Mouse (Mus musculus) embryonic facial prominence, embryonic 15.5 days (tissue): ENCODE measurements around the gene Helt. TPM values are rescaled to one million over a fixed set of nuclear protein-coding genes. Genes with fewer than 3 reads are reported as not detected.
A peak's percentile ranks its signal among the peaks of the same experiment; 100 is the strongest.

Experiments used
- ATAC-seq: fragments of 200-750 bp; cut with Nextera tagmentation; 2 replicates; pipeline ENCODE4 v1.8.0; 2017; ENCODE audit warnings: low read depth, moderate TSS enrichment; ENCODE audit not compliant: insufficient number of reproducible peaks, low FRiP score, low TSS enrichment
- H3K27ac ChIP-seq: fragments of 300-500 bp; sonication (generic); replicated peaks from 2 replicates; pipeline ENCODE4 v1.5.1; 2015; ENCODE audit warnings: mild to moderate bottlenecking, inconsistent platforms
- H3K27me3 ChIP-seq: fragments of 300-500 bp; sonication (generic); 2 replicates; pipeline ENCODE4 v1.6.1; 2015; ENCODE audit warnings: inconsistent platforms
- H3K36me3 ChIP-seq: fragments of 300-500 bp; sonication (generic); 2 replicates; pipeline ENCODE4 v1.6.1; 2015; ENCODE audit warnings: mild to moderate bottlenecking, inconsistent platforms
- H3K4me1 ChIP-seq: fragments of 300-500 bp; sonication (generic); 2 replicates; pipeline ENCODE4 v1.6.1; 2015; ENCODE audit warnings: inconsistent platforms
- H3K4me2 ChIP-seq: fragments of 300-500 bp; sonication (generic); replicated peaks from 2 replicates; pipeline ENCODE4 v1.6.1; 2015; ENCODE audit warnings: mild to moderate bottlenecking, inconsistent platforms
- H3K4me3 ChIP-seq: fragments of 300-500 bp; sonication (generic); replicated peaks from 2 replicates; pipeline ENCODE4 v1.5.1; 2015; ENCODE audit warnings: mild to moderate bottlenecking, inconsistent platforms
- H3K9ac ChIP-seq: fragments of 300-500 bp; sonication (generic); 2 replicates; pipeline ENCODE4 v1.6.1; 2015; ENCODE audit warnings: inconsistent platforms
- H3K9me3 ChIP-seq: fragments of 300-500 bp; sonication (generic); replicated peaks from 2 replicates; pipeline ENCODE4 v1.6.1; 2016; ENCODE audit warnings: inconsistent platforms
- WGBS: fragments of 180-500 bp; shearing (Covaris S2); methylation state at CpG from one replicate; pipeline ENCODE4 v1.1.7; 2015; 5-methylcytosine and 5-hydroxymethylcytosine counted together
- polyA plus RNA-seq: library from polyadenylated mRNA; unstranded; fragments of >200 nt; fragmentation: Nextera tagmentation; extraction: Ambion mirVana; gene quantifications from 2 replicates; pipeline ENCODE4 v1.2.1, GENCODE M21; 2015

Gene Helt
- polyA plus RNA-seq: 0.28 and 1.6 TPM in 2 replicates

DNA sequence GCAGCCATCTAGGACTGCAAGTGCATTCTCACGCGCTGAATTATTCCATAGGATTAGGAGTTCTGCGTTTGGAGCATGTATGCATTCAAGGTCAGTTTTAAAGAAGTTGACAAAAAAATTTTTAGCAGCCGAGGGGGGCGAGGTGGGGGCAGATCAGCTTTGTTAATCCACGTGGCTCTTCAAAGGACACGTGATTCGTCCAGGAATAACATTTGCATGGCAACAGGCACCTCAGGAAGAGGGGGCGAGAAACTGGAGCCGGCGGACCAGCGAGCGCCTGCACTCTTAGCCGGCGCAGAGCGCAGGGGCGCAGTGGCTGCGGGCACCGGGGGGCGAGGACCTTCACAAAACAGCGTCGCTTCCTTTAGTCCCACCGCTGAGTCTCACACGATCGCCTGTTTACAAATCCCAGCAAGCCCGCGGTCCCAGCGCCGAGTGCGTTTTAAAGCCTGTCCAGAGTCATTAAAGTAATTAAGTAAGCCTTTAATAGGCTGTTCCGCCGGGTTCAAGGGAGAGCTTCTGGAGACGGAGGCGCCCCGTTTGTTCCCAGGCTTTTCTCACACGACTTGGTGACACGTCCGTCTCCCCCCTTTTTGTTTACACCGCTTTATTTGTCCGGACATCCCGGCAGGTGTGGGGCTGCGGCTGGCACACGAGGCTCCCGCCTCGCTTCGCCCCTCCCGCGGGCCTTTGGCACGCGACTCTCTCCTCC lies at the start of gene Helt:
Gene Helt, minus strand, starts transcription at position 491 of the 712 bp plus-strand sequence.
- ATAC-seq: no peak
- no peak within 1 kb of the TSS for H3K9ac ChIP-seq
- H3K4me1 ChIP-seq: peaks cover 27% of the 10 kb centered on the region
- peak within 1 kb of the TSS; percentile 32 for H3K4me2 ChIP-seq
- no peaks in the 10 kb centered on the region for H3K9me3 ChIP-seq
- H3K36me3 ChIP-seq: no peaks in the 10 kb centered on the region
- no peak within 1 kb of the TSS for H3K27ac ChIP-seq
- under 1% methylated on average over 50 of the region's 50 CpGs for WGBS
- peaks cover 93% of the 10 kb centered on the region for H3K27me3 ChIP-seq
- H3K4me3 ChIP-seq: peak within 1 kb of the TSS; percentile 15; the same call in 1 of the 2 replicates

DNA sequence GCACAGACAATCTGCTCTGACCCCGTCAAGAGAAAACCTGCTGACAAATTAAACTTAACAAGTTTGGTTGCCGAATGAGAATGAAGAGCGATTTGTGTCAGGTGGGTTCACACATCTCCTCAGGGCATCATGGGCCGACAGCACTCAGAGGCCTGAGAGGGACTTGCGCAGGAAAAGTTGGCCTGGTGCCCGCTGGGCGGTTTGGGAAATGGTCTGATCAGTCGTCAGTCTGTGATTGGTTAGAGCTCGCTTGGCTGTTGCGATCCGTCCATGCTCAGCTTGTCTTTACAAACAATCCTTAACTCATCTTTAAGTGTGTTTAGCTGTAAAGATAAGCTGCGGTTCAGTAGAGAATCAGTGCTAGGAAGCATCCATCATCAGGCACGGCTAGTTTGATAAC lies 47.8 kb upstream of the Helt start:
- no peaks in the 10 kb centered on the region for H3K4me1 ChIP-seq
- peak overlapping the region; percentile 60; the same call in 1 of the 2 replicates for H3K27ac ChIP-seq
- no peaks in the 10 kb centered on the region for H3K9me3 ChIP-seq
- H3K36me3 ChIP-seq: no peaks in the 10 kb centered on the region
- 65% methylated on average over 13 of the region's 13 CpGs for WGBS
- ATAC-seq: no peak; the same call in 1 of the 2 replicates
- no peak overlapping the region for H3K9ac ChIP-seq
- no peak overlapping the region for H3K4me3 ChIP-seq
- H3K4me2 ChIP-seq: no peak overlapping the region
- H3K27me3 ChIP-seq: no peaks in the 10 kb centered on the region

DNA sequence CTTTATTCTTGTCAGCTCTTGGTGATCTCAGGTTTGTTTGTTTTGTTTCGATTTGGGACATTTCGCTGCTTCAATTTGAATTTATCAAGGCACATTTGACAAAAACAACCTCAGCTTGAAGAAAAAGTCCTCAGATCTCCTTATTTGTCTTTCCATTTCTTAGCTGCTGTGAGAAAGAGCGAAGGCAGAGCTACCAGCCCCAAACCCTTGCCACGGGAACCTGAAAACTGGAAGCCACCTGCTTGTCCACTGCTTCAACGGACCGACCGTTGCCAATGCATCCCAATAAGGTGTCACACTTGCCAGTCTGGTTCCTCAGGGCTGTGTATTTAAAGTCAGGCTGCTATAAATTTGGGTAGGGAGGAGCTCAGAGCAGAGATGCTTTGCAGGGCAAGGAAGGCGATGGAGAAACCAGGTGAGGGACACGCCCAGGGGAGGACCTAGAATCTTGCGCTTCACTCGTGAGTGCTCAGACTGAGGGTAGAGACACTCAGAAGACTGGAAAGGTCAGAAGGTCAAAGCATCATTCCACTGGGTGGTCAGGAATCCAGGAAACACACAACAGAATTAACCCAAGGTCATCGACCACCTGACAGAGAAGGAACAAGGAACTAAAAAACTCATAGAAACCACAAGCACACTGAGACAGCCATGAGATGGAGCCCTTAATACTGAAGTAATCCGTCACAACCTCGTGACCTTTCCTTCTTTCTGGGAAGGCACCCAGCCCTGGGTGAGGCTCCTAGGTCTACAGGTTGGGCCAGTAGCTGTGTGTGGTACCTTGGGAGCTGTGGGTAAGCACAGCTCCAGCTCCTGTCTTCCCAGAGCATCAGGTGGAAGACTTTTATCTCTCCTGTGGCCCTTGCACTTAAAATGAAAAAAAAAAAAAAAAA lies 46.2 kb upstream of the Helt start:
- Histone ChIP-seq H3K9ac (no peak overlapping the region), H3K27me3 (no peaks in the 10 kb centered on the region), H3K9me3 (no peaks in the 10 kb centered on the region), H3K4me2 (no peak overlapping the region), H3K4me3 (no peak overlapping the region), H3K36me3 (no peaks in the 10 kb centered on the region), H3K27ac (no peak overlapping the region), H3K4me1 (no peaks in the 10 kb centered on the region)
- 78% methylated on average over 14 of the region's 14 CpGs for WGBS
- ATAC-seq: no peak

DNA sequence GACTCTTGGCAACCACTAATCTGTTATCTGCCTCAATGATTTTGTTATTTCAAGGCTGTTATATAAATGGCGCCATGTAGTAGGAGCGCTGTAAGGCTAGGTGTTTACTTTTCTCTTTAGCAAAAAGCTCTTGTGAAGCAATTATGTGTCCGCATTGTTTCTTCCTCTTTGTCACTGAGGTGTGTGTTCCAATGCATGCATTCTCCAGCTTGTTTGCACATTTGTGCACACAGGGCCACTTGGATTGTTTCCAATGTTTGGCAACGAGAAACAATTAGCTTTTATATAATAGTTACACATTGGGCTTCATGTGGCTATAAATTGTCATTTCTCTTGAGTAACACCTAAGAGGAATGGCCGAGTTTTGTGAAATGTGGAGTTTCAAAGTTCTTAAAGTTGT lies 44.8 kb upstream of the Helt start:
- H3K27me3 ChIP-seq: no peaks in the 10 kb centered on the region
- no peak overlapping the region for H3K4me2 ChIP-seq
- H3K9me3 ChIP-seq: no peaks in the 10 kb centered on the region
- H3K36me3 ChIP-seq: no peaks in the 10 kb centered on the region
- WGBS: 73% methylated on average over 5 of the region's 5 CpGs
- H3K9ac ChIP-seq: no peak overlapping the region
- no peaks in the 10 kb centered on the region for H3K4me1 ChIP-seq
- no peak for ATAC-seq
- no peak overlapping the region for H3K27ac ChIP-seq
- no peak overlapping the region for H3K4me3 ChIP-seq

DNA sequence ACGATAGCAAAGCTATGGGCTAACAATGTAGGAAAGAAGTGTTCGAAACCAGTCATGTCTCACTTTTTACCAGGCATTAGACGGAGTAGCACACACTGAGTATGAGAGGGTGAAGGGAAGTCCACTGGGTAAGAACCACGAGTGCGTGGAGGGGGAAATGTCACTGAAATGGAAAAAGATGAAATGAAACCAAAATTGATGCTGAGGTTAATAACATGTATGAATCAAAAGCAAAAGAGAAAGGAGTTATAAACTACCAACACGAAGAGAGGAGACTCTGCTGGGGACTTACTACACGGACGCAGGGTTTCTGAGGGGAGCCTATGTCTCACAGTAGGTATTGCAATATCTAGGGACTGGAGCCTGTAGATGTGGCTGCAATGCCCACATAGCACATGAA lies 41.9 kb upstream of the Helt start:
- Histone ChIP-seq H3K27ac (no peak overlapping the region), H3K9me3 (no peaks in the 10 kb centered on the region)
- 87% methylated on average over 8 of the region's 8 CpGs for WGBS

DNA sequence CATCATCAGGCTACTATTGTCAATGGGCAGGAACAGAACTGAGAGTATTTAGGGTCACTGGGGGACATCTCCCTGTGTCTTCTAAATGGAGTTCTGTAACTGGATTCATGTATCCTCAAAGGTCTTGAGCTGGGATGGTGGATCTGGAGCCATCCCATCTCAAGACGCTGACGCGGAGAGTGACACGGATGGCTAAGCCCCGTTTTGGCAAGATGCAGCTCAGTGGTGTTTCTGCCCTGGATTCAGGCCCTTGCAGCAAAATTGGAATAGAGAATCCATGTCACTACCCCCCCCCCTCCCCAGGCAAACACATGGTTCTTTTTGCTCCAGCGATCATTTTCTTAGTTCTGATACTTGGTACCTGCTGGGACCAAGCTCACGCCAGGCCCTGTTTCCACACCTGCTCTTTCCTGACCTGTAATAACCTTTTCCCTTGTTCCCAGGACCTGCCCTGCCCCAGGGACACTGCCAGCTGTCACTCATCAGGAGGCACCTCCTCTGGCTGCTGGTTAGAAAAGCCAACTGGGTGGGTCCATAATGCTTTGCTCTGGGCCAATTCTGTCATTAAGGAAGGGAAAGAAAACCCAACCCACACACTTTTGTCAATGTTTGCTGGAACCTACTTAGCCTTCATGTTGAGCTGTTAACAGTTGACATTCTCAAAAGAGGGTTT lies 38.1 kb upstream of the Helt start:
- ATAC-seq: no peak
- Histone ChIP-seq H3K27ac (no peak overlapping the region), H3K27me3 (no peaks in the 10 kb centered on the region), H3K9ac (no peak overlapping the region), H3K4me3 (no peak overlapping the region), H3K9me3 (no peaks in the 10 kb centered on the region), H3K4me2 (no peak overlapping the region), H3K36me3 (no peaks in the 10 kb centered on the region), H3K4me1 (no peaks in the 10 kb centered on the region)
- 78% methylated on average over 7 of the region's 7 CpGs for WGBS

More for the DNA sequence above, 41.9 kb upstream of the Helt start:
- Histone ChIP-seq H3K4me1 (no peaks in the 10 kb centered on the region), H3K4me3 (no peak overlapping the region), H3K4me2 (no peak overlapping the region), H3K9ac (no peak overlapping the region), H3K36me3 (no peaks in the 10 kb centered on the region), H3K27me3 (no peaks in the 10 kb centered on the region)
- no peak for ATAC-seq

DNA sequence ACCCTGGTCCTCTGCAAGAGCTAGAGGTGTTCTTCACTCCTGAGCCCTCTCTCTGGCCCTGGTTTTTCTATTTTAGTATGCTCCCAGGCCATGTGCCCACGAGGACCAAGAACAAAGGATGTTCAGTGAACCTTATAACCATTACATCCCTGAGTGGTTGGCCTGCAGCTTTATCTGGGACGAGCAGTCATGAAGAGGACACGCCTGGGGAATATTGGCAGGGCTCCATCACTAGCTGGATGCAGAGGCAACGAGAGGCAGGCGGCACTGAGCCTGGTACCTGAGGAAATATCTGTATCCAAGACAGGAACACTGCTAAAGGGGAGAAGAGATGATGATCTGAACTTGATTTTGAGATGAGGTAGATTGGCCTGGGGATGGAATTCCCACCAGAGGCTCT lies 37.3 kb upstream of the Helt start:
- no peaks in the 10 kb centered on the region for H3K9me3 ChIP-seq
- no peak overlapping the region for H3K27ac ChIP-seq
- H3K27me3 ChIP-seq: no peaks in the 10 kb centered on the region
- H3K36me3 ChIP-seq: no peaks in the 10 kb centered on the region
- no peaks in the 10 kb centered on the region for H3K4me1 ChIP-seq
- no peak overlapping the region for H3K4me3 ChIP-seq
- 57% methylated on average over 5 of the region's 5 CpGs for WGBS
- H3K4me2 ChIP-seq: no peak overlapping the region
- no peak overlapping the region for H3K9ac ChIP-seq
- ATAC-seq: no peak

DNA sequence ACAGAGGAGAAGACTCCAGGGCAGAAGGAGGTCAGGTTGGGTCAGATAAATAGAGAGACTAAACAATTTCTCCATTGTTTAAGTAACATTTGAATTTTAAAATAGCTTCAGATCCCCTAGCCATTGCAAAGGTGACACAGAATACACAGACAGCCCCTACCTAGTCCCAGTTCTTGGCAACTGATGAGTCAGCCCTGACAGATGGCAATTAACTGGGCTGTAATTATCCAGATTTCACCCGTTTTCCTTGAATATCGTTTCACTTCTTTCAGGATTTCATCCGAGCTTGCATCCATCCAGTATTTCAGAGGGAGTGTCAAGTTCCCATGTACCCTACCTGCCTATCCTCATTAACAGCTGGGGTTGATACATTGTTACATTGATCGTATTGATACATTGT lies 34.9 kb upstream of the Helt start:
- 0 out of 2 replicates have a peak, but pooled peaks have one; percentile 30 for ATAC-seq
- H3K9me3 ChIP-seq: no peaks in the 10 kb centered on the region
- WGBS: 52% methylated on average over 4 of the region's 4 CpGs
- no peak overlapping the region for H3K4me3 ChIP-seq
- H3K27ac ChIP-seq: no peak overlapping the region; the same call in 1 of the 2 replicates
- no peak overlapping the region for H3K9ac ChIP-seq
- no peaks in the 10 kb centered on the region for H3K36me3 ChIP-seq
- no peaks in the 10 kb centered on the region for H3K27me3 ChIP-seq
- H3K4me2 ChIP-seq: no peak overlapping the region
- H3K4me1 ChIP-seq: no peaks in the 10 kb centered on the region

DNA sequence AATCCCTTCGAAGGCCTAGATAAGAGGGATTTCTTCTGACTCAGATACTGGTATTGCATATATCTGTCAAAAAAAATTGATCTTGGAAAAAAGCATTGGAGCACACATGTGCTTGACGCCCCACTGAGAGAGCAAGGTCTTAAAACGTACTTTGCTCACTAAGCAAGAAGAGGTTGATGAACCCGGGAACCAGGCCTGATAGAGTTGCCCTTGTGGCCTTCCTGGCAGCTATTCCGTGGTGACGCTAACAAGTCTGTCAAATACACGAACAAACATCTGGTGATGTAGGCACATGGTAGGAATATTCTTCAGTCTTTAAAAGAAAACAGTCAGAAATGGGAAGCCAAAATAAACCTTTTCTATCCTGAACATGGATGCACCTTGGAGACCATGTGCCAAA lies 32.8 kb upstream of the Helt start:
- Histone ChIP-seq H3K9me3 (no peaks in the 10 kb centered on the region), H3K9ac (no peak overlapping the region), H3K4me1 (no peaks in the 10 kb centered on the region), H3K4me3 (no peak overlapping the region), H3K4me2 (no peak overlapping the region), H3K27me3 (no peaks in the 10 kb centered on the region), H3K36me3 (no peaks in the 10 kb centered on the region), H3K27ac (no peak overlapping the region)
- 78% methylated on average over 7 of the region's 7 CpGs for WGBS
- ATAC-seq: no peak

DNA sequence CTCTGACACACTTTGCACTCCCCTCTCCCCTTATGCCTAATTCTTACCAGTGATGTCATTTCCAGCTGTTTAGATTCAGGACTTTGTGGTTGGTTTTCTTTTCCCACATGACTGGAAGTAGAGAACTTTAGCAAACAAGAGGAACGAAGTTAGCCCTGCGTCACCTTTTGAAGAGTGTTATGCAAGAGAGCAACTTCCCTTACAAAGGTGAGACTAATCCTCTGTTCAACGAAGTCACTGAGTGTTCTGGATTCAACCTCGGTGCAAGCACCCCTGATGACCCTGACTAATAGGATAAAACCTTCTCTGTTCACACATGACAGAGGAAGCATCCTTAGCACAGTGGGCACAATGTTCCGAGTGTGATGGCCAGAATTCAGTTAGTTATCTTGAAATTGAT lies 32.2 kb upstream of the Helt start:
- H3K9ac ChIP-seq: no peak overlapping the region
- H3K36me3 ChIP-seq: no peaks in the 10 kb centered on the region
- 81% methylated on average over 5 of the region's 5 CpGs for WGBS
- no peak overlapping the region for H3K4me3 ChIP-seq
- ATAC-seq: no peak
- no peaks in the 10 kb centered on the region for H3K4me1 ChIP-seq
- H3K27me3 ChIP-seq: no peaks in the 10 kb centered on the region
- no peaks in the 10 kb centered on the region for H3K9me3 ChIP-seq
- H3K4me2 ChIP-seq: no peak overlapping the region
- H3K27ac ChIP-seq: no peak overlapping the region

DNA sequence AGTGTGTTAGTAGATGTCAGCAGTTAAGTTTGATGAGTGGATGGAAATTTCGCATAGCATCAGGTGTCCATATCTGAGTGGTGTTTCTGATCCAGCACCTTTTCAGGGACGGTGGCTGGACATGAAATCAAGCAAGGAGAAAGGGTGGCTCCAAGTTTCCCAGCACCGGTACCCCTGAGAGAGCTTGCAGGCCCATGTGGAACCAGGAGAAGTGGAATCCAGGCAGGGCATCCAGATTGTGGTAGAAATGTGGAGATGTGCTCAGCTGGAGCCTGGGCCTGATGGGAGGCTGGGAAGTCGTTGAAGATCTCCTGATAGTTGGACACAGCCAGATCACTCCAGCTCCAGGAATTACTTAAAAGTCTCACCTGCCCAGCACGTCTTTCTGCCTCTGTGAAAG lies 30.2 kb upstream of the Helt start:
- Histone ChIP-seq H3K9me3 (no peaks in the 10 kb centered on the region), H3K9ac (no peak overlapping the region), H3K27ac (no peak overlapping the region), H3K36me3 (no peaks in the 10 kb centered on the region), H3K4me1 (no peaks in the 10 kb centered on the region), H3K4me2 (no peak overlapping the region), H3K27me3 (no peaks in the 10 kb centered on the region), H3K4me3 (no peak overlapping the region)
- ATAC-seq: no peak
- 79% methylated on average over 5 of the region's 5 CpGs for WGBS
